Mouse (Mus musculus): ENCODE measurements around the gene Setdb1.

The Setdb1 gene

DNA sequence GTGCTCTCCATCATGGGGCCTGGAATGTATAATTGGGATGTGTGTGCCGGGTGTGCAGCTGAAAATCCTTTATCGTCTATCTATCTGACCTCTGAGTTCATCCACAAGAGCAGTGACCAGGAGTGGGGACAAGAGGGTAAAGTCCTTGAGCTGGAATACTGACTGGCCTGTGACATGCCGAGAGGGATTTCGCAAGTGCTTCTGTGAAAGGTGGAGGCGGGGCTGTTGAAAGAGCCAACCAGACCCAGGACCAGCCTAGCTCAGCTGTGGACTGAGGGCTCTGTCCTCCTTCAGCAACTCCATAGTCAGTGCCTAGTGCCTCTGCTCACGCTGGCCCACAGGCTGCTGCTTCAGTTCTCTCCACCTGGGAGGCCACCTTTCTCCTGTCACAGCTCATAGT is 38.5 kb downstream of the Setdb1 start:
- DNase-seq: no peak

DNA sequence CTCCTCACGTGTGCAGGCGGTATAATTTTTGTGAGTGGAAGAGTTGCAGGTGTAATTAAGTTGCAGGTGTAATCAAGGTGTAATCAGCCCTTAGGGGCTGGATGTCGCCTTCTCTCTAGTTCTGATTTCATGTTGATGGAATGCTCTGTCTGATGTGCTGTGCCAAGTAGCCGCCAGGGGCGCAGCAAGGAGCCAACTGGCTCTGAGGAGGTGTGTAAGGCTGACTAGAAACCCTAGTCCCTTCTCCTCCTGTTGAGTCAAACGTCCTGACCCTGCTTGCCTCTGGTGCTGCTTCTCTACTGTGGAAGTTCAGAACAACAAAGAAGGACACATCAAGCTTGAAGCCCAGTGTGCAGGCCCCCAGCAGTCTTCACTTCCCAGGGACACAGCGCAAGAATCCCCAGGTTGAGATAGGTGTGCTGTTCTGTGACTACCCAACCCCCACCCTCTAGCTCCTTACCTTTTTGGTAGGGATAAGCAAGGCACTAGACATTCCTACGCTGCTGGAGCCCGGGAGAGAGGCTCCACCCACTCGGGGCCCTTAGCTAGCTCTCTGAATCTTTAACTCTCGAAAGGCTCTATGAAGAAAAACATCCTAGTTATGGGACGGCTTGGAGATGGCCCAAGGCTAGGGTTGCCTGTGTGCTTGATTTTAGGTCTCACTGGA is 39.5 kb downstream of the Setdb1 start:
- peak; percentile 62 for DNase-seq

DNA sequence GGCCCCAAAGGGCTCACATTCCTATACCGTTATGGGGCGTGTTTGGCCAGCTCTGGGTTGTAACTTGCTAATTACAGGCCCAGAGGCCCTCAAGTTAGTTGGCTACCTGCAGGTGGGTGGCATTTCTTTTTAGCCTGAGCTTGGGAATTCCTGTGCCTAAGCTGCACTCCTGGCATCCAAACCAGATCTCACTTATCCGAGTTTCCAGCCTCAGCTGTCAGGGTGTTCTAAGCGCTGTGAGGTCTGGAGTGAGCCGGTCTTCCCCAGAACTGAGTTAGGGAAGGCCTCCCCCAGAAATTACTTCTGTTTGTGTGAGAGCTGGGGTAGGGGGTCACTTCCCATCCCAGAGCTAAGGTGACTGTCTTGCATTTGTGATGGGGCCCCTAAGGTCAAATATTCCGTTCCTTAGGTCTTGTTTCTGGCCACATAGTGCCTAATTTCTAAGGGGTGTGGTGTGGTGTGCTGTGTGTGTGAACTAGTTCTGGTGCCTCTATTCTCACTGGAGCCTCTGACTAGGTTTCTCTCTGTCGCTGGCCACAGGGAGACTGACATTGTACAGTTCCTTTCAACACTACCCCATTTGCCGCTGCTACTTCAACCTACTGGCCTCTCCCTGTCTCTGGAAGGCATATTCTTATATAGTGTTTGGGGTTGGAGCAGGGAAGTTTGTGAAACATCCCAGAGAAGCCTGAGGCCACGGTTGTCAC is 41.0 kb downstream of the Setdb1 start:
- DNase-seq: no peak

DNA sequence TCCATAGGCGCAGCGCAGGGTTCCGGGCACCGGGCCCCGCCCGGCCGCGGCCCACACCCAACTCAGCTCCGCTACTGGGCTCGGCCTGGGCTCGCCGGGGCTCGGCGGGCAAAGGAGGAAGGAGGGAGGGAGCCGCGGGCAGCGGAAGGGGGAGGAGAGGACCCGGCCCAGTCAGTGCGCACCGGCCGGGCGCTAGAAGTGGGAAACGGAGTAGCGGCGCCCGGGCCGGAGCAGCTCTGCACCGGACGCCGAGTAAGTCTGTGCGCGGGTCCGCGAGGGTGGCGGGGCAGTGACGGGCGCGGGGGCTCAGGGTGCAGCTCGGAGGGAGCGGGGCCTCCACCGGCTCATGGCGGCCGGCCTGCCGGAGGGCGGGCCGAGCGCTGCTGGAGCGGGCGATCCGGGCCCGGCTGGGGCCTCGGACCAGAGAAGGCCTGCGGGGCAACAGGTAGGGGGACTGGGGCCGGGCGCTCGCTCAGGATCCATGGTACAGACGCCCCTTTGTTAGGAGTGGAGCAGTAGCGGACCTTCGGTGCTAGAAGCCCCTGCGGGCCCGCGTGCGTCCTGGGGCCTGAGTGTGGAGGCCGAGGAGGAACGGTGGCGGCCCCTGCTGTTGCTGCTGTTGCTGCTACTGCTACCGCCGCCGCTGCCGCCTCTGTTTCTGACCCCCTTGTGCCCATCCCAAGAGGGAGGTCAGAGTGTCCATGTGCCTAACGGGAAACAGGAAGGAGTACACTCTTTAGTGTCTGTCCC is 41.7 kb downstream of the Setdb1 start:
- DNase-seq: peak; percentile 76

DNA sequence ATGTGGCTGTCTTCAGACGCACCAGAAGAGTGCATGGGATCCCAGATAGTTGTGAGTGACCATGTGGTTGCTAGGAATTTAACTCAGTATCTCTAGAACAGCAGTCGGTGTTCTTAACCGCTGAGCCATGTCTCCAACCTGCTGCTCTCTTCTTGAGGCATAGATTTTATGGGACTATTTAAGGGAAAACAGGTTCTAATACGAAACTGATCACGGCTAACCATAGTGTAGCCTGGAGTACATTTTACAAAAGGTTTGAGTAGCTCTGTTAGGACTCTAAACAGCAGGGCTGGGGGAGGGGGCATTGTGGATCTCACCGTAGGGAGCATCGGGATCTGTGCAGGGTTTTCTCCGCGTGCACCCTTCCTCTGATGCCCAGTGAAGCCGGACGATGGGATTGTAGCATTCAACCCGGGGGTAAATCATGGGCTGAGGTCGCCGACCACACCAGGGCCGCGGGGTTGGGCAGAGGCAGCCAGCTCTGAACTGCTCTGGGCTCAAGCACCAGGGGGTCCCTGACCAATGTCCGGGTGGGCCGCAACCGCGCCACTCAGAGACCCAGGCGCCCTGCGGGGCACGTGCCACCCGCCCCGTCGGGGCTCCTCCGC is 42.4 kb downstream of the Setdb1 start, which contains the start of gene Cers2:
Cers2 (plus strand) TSS at position 306 of the 608 bp plus-strand sequence.
- DNase-seq: no peak

DNA sequence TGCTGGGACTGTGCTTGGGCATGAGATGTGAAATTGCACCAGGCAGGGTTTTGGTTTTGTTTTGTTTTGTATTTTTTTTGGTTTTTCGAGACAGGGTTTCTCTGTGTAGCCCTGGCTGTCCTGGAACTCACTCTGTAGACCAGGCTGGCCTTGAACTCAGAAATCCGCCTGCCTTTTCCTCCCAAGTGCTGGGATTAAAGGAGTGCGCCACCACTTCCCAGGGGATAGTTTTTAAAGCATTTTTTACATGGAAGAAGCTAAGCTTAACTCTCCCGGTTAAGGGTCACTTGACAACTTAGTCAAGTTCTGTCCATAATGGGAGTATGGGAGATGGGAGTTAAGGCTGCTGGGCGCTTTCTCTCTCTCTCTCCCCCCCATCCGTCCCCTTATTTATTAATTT is 42.9 kb downstream of the Setdb1 start:
- no peak for DNase-seq

DNA sequence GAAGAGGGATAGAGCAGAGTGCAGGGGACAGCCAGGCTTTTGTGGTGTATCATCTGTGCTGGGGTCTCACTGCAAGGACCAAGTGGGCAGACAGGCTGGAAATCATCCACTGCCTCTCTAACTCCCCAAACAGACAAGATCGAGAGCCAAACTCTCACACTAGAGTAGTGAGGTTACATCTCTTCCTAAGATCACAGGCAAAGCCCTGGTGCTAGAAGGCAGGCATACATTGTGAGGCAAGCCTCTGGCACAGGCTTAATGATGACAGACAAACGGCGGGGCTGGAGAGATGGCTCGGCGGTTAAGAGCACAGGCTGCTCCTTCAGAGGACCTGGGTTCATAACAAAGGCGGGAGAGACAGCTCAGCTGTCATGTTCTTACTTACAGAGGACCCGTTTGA is 43.5 kb downstream of the Setdb1 start:
- DNase-seq: no peak

DNA sequence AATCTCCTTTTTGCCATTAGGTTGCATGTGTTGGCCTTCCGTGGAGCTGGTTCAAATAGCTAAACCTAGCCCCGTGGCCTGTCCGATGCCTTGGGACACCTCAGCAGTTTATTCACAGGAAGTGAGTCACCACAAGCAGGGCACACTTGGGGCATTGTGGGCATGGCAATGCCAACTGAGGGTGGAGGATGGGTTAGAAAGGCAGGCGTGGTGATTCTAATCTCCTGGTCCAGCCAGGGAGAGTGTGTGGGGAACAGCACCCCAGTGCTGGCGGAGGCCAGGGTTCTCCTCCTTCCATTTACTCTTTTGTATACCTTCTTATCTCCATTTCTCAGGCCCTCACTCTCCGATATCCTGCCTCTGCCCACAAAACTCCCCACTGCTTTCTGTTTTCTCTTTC is 44.4 kb downstream of the Setdb1 start:
- DNase-seq: no peak

DNA sequence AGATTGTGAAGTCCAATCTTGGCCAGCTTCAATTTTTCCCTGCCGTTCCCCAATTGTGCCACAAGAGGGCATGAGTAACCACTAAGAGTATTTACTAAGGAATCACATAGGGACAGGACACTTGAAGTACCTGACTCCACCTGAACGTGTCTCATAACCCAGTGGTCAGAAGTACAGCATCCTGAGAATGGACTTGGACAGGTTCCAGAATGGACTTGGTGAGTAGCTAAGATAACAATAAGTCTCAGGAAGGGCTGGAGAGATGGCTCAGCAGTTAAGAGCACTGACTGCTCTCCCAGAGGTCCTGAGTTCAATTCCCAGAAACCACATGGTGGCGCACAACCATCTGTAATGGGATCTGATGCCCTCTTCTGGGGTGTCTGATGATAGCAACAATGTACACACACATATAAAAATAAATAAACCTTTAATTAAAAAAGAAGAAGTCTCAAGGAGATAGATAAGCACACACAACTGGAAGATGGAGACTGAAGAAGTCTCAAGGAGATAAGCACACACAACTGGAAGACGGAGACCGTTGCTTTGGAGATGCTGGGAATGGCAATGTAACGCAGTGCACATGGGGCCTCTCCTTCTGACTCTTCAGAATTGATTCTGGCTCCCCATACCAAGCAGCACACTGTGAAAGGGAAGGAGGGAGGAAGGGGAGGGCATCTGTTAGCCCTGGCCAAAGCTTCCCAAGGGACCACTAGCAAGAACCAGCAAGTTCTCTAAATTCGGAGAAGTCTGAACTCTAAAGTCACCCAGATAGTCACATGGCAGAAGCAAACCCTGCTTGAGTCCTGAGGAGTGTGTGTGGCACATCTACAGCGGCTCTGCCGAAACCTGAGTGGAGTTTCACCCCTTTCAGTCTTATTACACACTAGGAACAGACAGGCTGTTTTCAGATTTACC is 45.8 kb downstream of the Setdb1 start:
- DNase-seq: peak; percentile 40

DNA sequence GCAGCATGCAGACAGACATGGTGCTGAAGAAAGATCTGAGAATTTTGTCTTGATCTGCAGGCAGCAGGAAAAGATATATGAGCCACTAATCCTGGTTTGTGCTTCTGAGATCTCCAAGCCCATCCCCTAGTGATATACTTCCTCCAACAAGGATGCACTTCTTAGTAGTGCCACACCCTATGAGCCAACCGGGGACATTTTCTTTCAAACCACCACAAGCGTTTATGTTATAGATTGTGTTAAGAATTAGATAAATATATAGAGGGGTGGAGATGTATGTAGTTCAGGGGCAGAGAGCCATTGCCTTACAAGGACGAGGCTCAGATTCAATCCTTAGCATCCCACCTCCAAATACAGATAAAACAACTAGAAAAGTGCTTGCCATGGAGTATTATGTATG is 46.5 kb downstream of the Setdb1 start:
- no peak for DNase-seq

DNA sequence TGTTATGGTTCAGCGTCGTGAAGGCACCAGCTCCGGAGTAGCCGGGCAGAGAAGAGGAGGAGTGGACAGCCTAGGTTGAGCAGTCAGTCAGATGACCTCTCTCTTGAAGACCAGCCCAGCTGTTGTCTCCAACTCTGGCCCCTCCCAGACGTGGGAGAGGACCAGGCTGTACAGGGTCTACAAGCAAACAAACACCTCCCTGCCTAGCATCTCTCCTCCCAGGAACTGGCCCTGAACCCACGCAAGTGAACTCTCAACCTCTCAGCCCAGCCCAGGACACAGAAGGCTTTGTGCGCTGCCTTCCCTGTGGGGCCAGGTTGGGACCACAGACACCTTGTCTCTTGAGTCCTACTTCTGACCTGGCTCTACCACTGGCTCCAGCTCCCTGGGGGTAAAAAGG is 49.9 kb downstream of the Setdb1 start, which contains the start of gene Anxa9:
Anxa9 (minus strand) TSS at position 77 of the 400 bp plus-strand sequence.
- no peak for DNase-seq

DNA sequence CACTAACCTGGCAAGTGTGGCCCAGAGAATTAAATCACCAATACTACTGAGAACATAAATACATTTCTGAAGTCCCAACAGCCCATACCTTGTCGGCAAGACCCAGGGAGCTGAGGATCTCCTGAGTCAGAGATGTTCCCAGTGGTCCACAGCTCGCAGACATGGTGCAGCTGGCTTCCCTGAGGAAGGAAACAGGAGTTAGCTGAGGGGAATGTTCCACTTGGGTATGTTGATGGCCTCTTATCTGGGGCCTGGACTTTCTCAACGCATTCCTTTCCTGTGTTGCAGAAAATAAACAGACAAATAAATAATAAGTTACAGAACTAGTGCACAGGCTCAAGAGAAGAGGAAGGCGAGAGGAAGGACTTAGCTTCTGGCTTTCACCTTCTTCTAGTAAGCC is 50.8 kb downstream of the Setdb1 start:
- DNase-seq: no peak

DNA sequence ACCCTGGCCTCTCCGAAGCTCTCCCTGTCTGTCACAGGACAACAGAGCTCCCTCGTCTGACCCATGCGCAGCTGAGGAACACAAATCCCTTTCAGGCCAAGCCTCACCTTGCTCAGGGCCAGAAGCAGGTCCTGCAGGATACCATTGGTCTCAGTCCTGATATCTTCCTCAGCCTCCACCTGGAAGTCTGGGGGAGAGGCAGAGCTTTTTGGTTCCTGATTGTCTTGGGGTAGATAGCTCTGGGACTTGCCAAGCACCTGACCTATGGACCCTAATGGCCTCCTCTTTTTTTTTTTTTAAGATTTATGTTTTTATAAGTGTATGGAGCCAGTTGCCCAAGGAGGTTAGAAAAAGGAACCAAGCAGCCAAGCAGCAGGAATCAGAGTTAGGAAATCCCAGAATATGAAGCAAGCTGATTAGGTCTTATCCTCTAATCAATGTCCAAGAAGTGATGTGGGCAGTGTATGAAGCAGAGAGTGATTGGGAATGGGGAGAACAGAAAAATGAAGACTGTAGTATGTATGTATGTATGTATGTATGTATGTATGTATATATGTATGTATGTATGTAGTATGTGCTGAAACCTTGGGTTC is 55.7 kb downstream of the Setdb1 start:
- no peak for DNase-seq

DNA sequence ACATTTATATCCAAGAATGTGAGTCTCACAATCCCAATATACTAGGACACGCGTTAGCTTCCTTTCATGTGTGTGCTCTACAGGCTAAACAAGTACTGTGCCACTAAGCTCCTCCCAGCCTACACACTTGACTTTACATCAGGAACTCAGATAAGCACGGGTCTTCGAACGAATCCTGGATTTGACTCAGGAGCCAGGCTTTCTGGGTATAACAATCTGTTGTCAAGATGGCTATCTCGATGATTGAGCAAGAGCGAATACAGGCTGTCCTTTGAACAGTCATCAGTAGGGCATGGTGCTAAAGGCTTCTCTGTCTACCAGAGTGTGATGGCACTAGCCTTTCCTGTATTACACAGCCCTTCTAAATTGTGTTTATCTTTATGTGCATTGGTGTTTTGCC is 59.0 kb downstream of the Setdb1 start:
- no peak for DNase-seq

DNA sequence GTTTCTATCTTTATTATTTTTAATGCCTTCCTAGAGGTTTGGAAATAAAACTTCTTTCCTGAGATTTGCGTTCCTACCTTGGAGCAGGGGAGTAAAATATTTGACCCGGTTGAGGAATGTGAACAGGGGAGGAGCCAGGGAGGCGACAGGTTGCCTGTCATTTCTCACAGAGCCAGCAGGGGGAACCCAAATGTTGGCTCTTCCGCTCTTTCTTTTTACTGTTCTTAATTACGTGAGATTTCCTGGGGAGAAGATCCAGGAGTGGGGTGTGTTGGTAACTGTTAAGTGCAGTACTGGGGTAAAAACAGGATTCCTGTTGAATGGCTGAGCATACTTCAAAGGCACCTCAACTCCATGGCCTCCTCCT is 60.9 kb downstream of the Setdb1 start:
- DNase-seq: peak; percentile 30

DNA sequence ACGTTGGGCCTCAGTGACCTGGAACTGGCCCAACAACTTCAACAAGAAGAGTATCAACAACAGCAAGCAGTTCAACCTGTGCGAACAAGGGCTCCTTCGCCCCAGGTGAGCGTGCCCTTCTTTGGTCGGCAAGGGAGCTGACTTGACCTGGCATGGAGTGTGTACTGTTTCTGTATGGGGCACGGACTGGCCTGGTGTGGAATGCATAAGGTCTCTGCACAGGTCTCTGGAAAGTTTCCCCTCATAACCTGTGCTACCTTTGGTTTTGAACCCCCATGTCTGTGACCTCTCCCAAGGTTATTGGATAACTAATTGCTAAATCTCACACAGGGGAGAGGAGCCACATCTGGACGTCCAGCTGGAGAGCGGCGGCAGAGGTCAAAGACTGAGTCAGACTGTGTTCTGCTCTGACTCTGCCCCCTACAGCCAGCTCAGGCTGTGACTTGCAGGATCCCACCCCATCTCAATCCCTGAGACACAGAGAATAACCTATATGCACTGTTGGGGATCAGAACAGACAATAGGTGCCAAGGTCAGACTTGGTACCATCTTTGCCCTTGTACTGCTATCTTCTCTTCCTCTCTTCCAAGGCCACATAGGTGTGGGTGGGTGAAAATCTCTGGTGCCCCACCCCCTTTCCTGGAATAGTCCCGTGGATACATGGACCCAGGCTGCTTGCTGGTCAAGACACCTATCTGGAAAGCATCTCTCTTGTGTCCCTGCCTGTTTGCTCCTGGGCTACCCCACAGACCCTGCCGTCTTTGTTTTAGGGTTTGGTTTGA is 61.5 kb downstream of the Setdb1 start:
- no peak for DNase-seq

DNA sequence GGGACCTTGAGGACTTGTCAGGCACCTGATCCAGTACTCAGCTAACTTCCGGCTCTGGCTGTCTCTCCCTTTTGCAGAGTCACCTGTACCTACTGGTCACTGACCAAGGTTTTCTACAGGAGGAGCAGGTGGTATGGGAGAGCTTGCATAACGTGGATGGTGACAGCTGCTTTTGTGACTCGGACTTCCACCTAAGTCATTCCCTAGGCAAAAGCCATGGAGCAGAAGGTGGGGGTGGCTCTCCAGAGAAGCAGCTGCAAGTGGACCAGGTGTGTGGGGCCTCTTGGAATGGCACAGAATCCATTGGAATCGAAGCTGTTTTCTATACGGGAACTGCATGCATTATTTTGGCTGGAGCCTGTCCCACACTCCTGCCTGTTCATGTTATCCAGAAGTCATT is 62.3 kb downstream of the Setdb1 start:
- no peak for DNase-seq

DNA sequence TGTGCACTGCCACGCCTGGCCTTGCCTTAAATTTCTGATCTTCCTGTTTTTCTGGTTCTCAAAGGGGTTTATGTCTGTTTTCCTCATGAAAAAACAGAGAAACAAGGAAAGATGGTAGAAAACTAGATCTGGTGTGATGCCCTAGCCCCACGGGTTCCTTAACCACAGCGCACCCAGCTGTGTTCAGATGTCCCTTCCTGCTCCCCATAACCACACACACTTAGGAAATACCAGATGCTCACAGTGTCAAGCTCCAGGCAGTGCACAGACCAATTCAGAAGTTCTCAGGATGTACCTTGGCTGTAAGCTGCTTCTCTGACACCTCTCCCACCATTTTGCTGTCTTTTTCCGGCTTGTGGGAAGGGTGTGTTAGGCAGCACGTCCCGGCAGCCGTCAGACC is 62.7 kb downstream of the Setdb1 start:
- DNase-seq: no peak

DNA sequence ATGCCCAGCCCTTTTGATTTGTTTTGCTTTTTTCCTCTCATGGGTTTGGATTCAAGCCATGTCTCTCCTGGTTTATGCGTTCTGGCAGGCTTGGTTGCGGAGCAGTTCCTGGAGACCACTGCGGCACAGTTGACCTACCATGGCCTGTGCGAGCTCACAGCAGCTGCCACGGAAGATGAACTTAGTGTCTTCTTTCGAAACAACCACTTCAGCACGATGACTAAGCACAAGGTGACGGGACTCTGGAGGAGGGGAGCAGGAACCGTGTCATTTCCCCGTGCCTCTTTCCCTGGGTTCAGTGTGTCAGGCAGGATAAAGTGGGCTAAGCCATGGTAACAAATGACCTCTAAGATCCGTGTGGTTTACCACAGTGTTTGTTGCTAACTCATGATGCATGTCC is 63.5 kb downstream of the Setdb1 start:
- DNase-seq: no peak

DNA sequence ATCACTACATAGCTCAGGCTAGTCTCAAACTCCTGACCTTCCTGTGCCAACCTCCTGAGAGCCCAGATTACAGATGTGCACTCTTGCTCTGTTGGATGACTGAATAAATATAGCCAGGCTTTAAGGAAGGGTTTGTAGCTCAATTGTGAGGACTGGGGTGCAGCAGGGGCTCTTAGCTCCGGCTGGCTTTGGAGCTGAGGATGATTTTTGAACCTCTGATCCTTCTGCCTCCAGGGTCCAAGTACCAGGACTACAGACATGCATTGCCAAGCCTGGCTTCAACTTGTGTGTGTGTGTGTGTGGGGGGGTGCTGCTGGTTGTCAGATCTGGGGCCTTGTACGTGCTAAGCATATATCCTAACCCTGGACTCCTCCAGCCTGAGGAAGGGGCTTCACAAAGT is 64.1 kb downstream of the Setdb1 start:
- DNase-seq: no peak

DNA sequence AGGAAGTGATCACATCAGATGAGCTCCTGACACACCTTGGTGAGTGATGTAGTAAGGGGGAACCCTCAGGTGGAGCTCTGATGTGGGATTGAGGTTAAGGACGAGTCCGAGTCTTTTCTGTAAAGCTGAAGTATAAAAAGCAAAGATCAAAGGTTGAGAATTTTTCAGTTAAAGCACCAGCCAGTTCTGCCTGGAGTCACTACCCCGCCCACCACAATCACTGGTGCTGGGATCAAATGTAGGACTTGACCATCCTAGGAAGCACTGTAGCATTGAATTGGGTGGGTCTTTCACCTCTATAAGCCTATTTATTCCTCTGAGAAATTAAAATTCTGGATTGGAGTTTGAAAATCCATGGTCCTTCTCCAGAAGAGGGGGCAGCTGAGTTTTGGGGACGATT is 66.0 kb downstream of the Setdb1 start:
- no peak for DNase-seq
